Mouse (Mus musculus) ES-CJ7 (cell line): ENCODE results near the gene Kif13a.
A peak's percentile ranks its signal among the peaks of the same experiment; 100 is the strongest.

Source experiments
- DNase-seq: peaks from one replicate; pipeline ENCODE4 v3.0.0; 2011; ENCODE audit warnings: low read depth, low spot score

Kif13a gene

DNA sequence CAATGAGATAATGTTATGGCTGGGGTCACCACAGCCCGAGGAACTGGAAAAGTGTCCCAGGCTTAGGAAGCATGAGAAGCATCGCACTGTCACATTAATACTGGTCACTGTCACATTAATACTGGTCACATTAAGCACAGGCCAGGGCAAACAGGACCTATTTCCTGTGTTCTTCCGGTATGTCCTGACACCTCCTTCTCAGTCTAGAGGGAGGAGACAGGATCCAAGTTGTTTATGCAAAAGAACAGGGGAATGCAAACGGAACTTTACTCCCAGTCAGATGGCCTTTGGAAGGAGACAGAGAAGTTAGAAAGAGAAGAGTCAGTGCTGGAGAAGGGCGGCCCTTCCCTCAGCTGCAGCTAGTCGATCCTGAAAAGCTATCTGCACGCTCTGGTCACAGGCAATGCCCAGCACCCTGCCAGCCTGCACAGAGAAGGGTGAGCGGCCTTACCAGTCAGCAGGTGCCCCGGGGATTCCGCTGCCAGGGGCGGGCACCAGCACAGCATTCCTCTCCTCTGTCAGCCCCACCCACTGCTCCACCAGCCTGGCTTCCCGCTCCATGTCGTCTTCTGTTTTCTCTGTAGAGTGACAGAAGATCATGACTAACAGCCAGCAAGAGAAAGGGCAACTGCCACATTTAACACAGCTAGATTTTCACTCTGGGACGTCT is 152.9 kb downstream of the Kif13a start:
- no peak for DNase-seq

- DNase-seq, result no peak
Measured at GRCm38 (mm10) chr13:46774998-46775397, 154.7 kb downstream of the Kif13a start.

GRCm38 (mm10) chr13:46772581-46772980 is 157.1 kb downstream of the Kif13a start:
- DNase-seq, result peak; percentile 44

DNA sequence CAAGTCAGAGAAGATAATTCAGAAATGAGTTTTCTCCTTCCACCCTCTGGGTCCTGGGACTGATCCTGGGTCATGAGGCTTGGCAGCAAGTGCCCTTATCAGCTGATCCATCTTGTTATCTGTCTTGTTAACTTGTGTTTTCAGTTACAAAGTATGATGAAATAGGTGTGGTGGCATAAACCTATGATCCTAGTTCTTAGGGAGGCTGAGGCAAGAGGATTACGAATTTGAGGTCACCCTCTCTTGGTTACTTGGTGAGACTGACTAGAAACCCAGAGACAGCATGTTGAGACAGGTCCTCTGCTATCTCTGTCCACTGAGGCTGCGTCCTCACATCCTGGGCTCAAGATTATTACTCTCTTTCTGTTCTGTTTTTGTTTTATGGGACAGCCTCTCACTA is 164.3 kb downstream of the Kif13a start:
- DNase-seq, result no peak

DNA sequence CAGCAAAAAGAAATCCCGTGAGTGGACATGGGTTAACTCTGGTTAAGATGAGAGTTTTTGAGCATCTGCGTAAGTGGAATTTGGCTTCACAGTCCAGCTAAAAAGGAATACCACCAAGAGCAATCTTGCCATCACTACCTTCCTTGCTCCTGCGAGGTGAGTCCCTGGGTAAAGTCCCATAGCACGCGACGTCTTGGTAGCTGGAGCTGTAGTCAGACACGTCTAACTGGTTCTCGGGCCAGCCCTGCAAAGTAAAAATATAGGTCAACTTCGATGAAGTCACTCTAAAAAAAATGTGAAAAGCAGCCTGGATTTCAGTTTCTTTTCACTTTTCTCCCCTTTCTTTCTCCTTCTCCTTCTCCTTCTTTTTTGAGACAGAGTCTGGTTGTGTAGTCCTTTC is 166.5 kb downstream of the Kif13a start:
- DNase-seq, result no peak

DNA sequence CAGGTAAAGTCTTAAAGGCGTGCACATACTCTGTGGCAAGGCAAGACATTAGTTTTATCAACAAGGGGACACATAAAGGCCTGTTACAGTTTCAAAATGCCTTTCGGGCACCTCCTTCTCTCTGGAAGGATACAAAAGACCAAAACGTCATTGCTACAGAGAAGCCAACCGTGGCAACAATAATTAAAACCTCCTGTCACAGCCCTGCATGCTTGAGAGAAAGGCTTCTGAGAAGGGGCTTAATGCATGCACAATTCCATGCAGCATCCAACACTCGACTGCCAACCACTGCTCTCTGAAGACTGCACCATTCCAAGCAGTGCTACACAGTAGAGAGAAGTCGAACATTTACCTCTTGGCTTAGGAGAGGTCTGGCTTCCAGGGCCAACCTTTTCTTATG is 168.7 kb downstream of the Kif13a start:
- no peak for DNase-seq

- DNase-seq, result no peak
Measured at GRCm38 (mm10) chr13:46759281-46759809, 170.3 kb downstream of the Kif13a start.

DNA sequence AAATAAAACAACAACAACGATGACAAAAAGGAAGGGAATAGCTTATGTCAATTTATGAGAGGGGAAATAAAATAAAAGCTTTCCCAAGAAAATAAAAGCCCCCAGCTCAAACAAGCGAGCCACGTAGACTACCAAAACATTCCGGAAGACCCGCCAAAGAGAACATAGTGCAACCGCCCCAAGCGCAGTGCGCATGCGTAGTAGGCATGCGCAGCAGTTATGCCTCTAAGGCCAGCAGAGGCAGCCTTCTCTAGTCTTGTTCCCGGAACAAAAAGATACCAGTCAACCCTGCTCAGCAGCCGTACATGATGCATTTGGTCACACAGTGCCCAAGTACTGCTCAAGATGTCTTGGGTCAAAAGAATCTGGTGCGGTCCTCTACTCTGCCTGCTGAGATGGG is 171.0 kb downstream of the Kif13a start:
- DNase-seq, result peak; percentile 94

GRCm38 (mm10) chr13:46757946-46758345 is 171.7 kb downstream of the Kif13a start:
- peak; percentile 86 for DNase-seq

GRCm38 (mm10) chr13:46753294-46753693 is 176.4 kb downstream of the Kif13a start:
- DNase-seq, result no peak

- DNase-seq, result peak; percentile 55
Measured at GRCm38 (mm10) chr13:46752566-46753229, 177.0 kb downstream of the Kif13a start.

GRCm38 (mm10) chr13:46748138-46748873 is 181.4 kb downstream of the Kif13a start:
- DNase-seq, result no peak

DNA sequence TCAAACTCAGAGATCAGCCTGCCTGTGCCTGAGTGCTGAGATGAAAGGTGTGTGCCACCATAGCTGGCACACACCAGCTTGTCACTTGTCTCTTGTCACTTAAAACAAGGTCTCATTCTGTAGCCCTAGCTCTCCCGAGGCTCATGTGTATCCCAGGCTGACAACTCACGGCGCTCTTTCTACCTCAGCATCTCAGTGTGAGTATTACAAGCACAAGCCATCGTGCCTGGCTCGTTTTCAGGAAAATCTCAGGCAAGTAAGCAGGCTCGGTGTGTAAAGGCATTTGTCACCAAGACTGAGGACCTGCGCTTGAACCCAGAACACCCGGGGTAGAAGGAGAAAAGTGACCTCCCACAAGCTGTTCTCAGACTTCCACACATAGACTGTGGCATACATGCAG is 185.8 kb downstream of the Kif13a start:
- DNase-seq, result no peak

DNA sequence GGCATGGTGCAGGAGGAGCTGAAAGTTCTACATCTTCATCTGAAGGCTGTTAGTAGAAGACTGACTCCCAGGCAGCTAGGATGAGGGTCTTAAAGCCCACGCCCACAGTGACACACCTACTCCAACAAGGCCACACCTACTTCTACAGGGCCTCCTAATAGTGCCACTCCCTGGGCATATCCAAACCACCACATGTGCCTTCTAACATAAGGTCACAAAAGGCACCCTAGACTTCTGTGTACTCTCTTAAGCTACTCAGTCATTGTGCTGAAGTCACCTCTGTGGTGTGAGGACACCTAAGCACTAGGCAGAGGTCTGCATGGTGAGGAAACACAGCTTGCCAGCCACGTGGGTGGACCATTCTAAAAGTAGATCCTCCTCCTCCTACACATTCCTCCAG is 187.3 kb downstream of the Kif13a start:
- no peak for DNase-seq

DNA sequence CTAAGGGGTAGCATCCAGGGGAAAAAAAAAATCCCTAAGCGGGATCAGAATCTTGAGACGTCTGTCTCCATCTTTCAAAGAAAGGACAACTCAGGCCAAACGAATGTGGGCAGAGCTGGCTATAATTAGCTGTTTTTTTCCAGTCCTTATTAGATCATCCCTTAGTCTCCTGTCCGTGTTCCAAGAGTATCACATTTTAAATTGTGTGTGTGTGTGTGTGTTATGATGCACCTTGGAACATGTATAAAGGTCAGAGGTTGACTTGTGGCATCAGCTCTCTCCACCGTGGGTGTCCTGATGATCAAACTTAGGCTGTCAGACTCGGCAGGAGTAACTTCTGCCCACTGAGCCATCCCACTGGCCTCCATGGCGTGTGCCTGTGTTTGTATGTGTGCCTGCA is 190.2 kb downstream of the Kif13a start:
- DNase-seq, result no peak

GRCm38 (mm10) chr13:46737482-46737881 is 192.2 kb downstream of the Kif13a start:
- no peak for DNase-seq

DNA sequence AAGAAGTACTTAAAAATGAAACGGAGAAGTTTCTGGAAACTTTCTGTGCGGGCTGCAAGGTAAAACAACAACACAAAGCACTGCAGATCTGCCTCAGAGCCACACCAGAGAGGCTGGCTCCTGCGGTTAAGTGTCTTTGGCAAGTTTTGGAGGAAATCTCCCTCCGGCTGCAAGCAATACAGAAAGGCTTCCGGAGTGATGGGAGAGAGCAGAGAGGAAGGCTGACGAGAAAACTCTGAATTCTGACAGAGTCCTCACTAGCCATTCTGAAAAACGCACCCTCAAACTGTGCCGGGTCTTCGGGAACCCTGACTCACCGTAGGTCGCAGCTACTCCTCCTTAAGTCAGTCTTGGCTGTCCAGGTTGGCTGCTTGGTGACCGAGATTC is 193.2 kb downstream of the Kif13a start:
- no peak for DNase-seq

- peak; percentile 73 for DNase-seq
Measured at GRCm38 (mm10) chr13:46735808-46736478, 193.7 kb downstream of the Kif13a start.

GRCm38 (mm10) chr13:46735219-46735807 is 194.4 kb downstream of the Kif13a start:
- DNase-seq, result no peak

DNA sequence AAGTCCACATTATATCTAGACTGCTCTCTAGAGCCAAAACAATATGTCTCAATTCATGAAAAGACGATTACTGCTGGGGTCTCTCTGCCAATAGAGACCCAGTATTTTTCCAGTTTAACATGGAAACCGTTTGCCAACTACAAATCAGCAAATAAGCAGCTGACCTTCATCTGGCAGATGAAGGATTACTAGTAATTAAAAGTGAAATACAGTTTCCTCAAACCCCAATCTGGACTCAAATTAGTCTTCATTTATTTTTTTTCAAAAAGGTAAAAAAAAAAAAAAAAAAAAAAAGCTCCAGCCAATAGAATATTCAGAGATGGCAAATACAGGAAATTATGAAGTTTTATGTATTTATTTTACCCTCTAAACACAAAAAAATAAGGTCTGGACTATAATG is 199.7 kb downstream of the Kif13a start:
- no peak for DNase-seq

- no peak for DNase-seq
Measured at GRCm38 (mm10) chr13:46728411-46728810, 201.3 kb downstream of the Kif13a start.

DNA sequence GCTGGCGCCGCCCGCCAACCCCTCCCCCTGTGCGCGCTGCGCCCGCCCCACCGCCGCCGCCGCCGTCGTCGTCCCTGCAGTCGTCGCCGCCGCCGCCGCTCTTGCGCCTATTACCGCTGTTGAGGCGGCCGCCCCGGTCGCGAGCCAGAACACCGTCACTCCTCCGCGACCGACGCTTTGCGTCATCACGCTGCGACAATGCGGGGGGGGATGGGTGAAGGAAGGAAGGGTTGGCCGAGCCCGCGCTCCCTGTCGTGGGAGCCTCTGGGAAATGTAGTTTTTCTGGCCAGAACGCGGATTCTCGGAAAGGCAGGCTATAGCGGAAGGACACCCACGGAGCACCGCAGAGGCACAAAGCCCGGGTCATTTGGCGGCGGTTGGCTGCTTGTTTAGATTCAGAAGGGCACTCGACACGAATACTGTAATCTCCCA is 201.8 kb downstream of the Kif13a start, which contains the start of gene Nup153:
Nup153 (minus strand) TSS at position 104 of the 432 bp plus-strand sequence.
- peak; percentile 99 for DNase-seq
